Mouse (Mus musculus): Measurements from ENCODE around the gene Olfr785.
"Not testable (repeated sequence)": the region's sequence is repeated elsewhere in the genome, so short reads cannot be mapped to it uniquely, and the experiment has no call there.

Gene Olfr785

DNA sequence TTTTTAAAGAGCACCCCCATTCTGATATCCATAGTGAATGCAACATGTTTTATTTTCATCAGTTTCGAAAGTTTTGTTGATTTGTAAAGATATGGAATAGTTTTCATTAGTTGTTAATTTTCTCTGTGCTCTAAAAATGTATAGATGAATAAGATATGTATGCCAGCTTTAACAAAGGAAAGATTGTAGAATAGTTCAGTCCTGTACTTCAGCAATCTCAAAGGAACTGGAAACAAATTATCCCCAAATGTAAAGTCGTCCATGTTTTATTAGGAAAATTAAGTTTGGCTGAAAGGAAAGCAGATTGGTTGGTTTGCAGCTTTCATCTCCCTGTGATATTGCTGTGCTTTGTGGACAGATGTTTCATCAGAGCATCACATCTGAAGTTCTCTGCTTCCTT, at the start of gene Olfr785:
Gene Olfr785 (plus strand): TSS at position 301 of the 400 bp plus-strand sequence.
- DNase-seq (ENCODE audit: low read depth, low spot score): no peak

DNA sequence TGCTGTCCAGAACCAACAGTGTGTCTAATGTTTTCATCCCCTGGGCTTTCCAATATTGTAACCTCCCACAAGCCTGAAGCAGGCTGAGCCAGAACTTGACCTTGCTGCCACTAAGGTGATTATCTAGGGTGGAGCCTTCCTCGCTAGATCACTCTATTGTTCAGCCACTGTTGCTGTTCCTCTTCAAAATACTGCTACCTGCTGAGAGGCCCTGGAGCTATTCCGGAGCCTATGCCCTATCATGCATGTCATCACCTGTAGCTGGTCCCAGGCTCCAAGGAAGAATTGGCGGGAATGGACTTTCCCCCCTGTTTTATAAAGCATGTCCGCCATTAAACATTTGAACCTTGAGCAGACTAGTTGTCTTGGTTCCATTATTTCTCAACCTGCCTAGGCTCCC, 48.7 kb upstream of the Olfr785 start:
- not testable (repeated sequence) for DNase-seq (ENCODE audit: low read depth, low spot score)

DNA sequence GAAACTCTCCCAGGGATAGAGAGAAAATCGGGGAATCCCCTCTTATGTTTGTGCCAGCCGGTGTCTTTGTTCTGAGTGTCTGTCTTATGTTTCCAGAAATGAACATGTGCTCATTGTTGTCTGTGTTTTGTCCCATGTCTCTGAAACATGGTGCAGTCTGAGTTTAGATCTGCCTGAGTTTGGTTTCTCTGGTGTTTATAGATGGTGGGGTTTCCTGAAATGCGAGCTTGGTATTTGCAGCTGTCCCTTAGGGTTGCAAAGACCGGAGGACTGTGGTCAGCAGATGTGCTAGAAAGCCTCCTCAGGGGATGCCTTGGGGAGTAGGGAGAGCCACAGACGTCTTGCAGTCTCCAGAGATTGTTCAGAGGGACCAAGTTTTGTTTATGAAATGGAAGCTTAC, 47.9 kb upstream of the Olfr785 start:
- no peak for DNase-seq (ENCODE audit: low read depth, low spot score)

DNA sequence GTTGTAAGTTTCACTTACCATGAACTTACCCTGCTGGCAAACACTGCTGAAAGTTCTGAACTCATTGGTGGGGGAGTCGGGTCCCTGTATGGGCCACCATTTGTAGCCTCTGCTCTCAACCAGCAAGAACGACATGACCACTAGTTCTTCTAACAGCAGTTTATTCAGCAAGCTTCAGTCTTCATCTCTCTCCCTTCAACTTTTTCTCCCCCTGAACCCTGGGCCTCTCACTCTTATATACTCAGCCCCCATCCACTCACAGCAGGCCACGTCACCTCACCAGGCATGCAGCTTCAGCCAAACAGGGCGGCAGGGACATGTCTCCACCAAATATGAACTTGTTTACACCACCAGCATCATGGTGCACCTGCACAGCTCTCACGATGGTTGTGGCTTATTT, 31.2 kb upstream of the Olfr785 start:
- DNase-seq (ENCODE audit: low read depth, low spot score): not testable (repeated sequence)

DNA sequence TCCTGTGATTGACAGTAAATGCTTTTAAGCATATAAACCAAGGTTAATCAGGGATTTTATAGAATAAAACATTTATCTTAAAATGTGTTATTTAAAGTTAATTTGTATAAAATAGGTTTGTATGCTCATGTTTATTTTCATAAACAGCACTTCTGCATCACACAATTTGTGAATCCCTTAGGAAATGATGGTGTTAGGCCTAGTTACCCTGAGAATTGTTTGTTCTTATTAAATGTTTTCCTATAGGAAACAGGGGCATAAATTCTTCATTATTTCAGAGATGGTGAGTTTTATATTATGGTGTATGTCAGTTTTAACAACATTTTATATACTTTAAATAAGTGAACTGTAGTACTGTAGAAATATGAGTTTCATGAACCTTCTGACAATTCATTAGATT, 21.4 kb upstream of the Olfr785 start, which contains the start of gene Olfr784:
Gene Olfr784 (plus strand): TSS at position 301 of the 400 bp plus-strand sequence.
- no peak for DNase-seq (ENCODE audit: low read depth, low spot score)

DNA sequence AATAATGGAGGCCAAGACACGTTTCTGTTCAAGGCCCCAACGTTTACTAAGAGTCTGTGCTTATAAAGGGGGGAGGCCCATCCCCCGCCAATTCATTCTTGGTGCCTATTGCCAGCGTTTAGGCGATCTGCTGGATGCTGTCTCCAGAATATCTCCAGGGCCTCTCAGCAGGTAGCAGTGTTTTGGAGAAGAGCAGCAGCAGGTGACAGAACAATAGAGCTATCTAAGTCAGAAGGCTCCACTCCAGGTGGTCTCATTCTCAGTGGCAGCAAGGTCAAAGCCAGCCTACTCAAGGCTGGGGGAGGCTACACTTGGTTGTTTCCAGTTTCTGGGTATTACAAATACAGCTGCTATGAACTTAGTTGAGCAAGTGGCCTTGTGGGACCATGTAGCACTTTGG, 4.3 kb upstream of the Olfr785 start:
- DNase-seq (ENCODE audit: low read depth, low spot score): no peak

DNA sequence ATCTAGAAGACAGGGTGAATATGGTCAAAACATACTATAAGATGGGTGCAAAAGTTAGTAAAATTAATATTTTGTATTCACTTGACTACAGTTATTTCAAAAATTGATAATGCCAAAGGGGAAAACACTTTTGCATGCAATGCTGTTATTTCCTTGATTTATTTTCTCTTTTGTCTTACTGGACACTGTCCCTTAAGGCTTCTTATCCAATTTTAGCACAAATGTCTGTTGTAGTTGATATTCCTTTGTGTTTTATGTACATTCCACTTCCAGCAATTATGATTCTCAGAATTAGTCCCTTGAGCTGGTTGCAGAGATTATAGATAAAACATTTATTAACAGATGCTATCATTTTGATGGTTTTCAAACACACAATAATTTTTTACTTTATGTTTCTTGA, 21.8 kb downstream of the Olfr785 start, which contains the start of gene Olfr786:
Gene Olfr786 (plus strand): TSS at position 301 of the 400 bp plus-strand sequence.
- no peak for DNase-seq (ENCODE audit: low read depth, low spot score)
